Mouse (Mus musculus) E14TG2a.4 (cell line): ENCODE measurements at regions not wholly inside any gene's neighbourhood (a gene's known extent, or its start where the extent isn't known, plus 50 kb on each side); places are given as distances from the start of the nearest gene placed in this dataset.

Experiments used
- H3K27me3 ChIP-seq: 2 replicates; pipeline ENCODE4 v1.6.1; 2014; ENCODE audit warnings: low read length, control low read depth; ENCODE audit not compliant: insufficient read depth
- H3K36me3 ChIP-seq: 2 replicates; pipeline ENCODE4 v1.6.1; 2014; ENCODE audit warnings: low read length, control low read depth; ENCODE audit not compliant: insufficient read depth
- H3K4me1 ChIP-seq: replicated peaks from 2 replicates; pipeline ENCODE4 v1.6.1; 2014; ENCODE audit warnings: low read depth, low read length, control low read depth
- H3K4me3 ChIP-seq: replicated peaks from 2 replicates; pipeline ENCODE4 v1.5.1; 2014; ENCODE audit warnings: mild to moderate bottlenecking, low read length
- H3K9me3 ChIP-seq: 2 replicates; pipeline ENCODE4 v1.6.1; 2014; ENCODE audit warnings: low read length, control low read depth
- CTCF ChIP-seq: conservative IDR thresholded peaks from 2 replicates; pipeline ENCODE4 v1.5.1; 2014; ENCODE audit warnings: low read length
- NANOG ChIP-seq: IDR thresholded peaks from 2 replicates; pipeline ENCODE4 v1.6.1; 2014; ENCODE audit warnings: borderline replicate concordance, low read length, mixed read lengths
- POU5F1 ChIP-seq: IDR thresholded peaks from 2 replicates; pipeline ENCODE4 v1.6.1; 2014; ENCODE audit warnings: low read length, borderline replicate concordance

DNA sequence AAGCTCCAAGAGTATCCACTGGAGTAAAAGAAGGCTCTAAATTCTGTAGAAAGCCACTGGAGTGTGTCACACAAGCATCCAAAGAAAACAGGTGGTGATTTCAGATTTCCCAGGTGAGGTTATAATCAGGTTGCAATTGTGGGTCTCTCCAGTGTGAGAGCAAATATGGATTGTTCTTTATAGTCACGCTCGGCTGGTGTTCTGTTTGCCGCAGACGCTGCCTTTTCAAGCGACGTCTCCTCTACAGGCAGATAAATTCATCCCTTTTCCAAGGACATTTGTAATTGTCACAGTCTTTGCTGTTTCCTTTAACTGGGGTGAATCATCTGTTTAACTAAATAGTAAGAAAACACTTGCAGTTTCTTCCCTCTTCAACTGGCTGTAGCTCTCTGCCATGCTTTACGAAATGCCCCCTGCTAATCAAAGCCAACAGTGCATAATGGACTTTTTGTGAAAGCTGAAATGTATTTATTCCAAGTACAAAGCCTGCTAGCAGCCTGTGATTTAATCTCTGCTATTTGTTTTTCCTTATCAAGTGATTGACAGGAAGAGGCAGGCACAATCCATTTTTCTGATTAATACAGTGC lies 502.4 kb downstream of the Trim52 start:
- no peaks in the 10 kb centered on the region for H3K4me1 ChIP-seq
- no peak for TF ChIP-seq CTCF
- TF ChIP-seq POU5F1 = no peak
- TF ChIP-seq NANOG = no peak
- H3K36me3 ChIP-seq = no peaks in the 10 kb centered on the region
- no peaks in the 10 kb centered on the region for H3K9me3 ChIP-seq
- H3K27me3 ChIP-seq = no peaks in the 10 kb centered on the region
- H3K4me3 ChIP-seq = no peak overlapping the region
